Mouse (Mus musculus): Measurements from ENCODE around the gene Klhl11.

DNA sequence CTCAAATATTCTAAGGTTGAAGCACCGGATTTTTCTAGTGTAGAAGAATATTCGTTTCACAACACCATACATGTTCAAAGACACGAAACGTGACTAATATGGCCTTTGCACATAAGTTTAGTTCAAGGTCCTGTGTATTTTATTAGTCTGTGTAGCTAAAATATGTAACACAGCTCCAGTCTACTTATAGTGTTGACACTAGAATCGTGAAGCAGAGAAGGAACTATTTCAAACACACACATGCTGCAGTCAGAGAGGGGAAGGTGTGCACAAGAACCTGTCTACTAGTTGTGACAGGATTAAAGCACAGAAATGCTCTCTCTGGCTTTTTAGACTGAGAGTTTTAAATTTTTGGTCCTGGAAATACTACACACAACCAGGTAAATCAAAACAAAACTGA, 14.8 kb downstream of the Klhl11 start:
- TF ChIP-seq GATA1 (IDR thresholded peaks at IDR 0.05; ENCODE audit: borderline replicate concordance, low read length) (no peak), FLI1 (IDR thresholded peaks at IDR 0.05; ENCODE audit: low read length) (no peak)

Data from megakaryocyte, embryonic 14.5 days (primary cell).